Mouse (Mus musculus): ENCODE measurements around the gene Opcml. TPM values are rescaled to one million over a fixed set of nuclear protein-coding genes. Genes with fewer than 3 reads are reported as not detected.

Gene Opcml
- polyA plus RNA-seq, 1 experiment: 43.6 TPM

DNA sequence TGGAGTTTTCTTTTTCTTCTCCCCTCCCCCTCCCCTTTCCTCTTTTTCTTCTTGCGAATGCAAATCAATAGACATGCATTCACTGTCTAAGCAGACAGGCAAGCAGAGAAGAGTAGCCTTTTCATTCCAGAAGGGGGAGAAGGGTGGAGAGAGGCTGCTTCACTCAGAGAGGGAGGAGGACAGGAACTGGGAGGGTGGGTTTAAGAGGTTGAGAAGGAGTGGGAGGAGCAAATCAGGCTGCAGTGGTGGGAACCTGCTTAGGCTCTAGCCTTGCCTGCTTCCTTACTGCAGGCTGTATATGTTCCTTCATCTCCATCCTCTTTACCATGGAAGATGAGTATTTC, 8.6 kb upstream of the Opcml start:
- WGBS: 63% methylated on average over 1 of the region's 1 CpGs
- H3K4me3 ChIP-seq (replicated peaks; ENCODE audit: insufficient read depth, low read depth, low read length): no peak overlapping the region
- DNase-seq: no peak
- H3K27me3 ChIP-seq (ENCODE audit: control insufficient read depth, insufficient read depth, low read length): no peaks in the 10 kb centered on the region
- no peak overlapping the region for H3K27ac ChIP-seq (ENCODE audit: insufficient read depth, low read length)
- H3K4me1 ChIP-seq (ENCODE audit: control insufficient read depth, insufficient read depth, low read length): no peaks in the 10 kb centered on the region
- TF ChIP-seq POLR2A (IDR thresholded peaks at IDR 0.05; ENCODE audit: borderline replicate concordance, insufficient read depth, low read length) (no peak), CTCF (IDR thresholded peaks at IDR 0.05; ENCODE audit: borderline replicate concordance, insufficient read depth, low read depth, low read length) (no peak)

DNA sequence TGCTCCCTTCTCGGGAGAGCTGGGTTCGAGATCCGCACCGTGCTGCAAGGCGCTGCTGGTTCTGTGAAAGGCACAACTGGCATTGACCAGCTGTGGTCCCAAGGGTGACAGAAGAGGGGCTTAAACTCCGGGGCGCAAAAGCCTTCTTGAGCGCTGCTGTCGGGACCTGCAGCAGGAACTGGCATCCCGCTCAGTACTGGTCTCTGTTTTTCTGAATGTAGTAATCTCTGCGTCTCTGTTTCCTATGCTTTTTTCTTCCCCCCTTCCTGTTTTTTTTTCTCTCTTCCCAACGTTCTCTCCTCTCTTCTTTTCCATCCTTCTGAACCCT, 1.0 kb downstream of the Opcml start:
- no peak for DNase-seq
- H3K4me1 ChIP-seq (ENCODE audit: control insufficient read depth, insufficient read depth, low read length): peaks cover 3% of the 10 kb centered on the region; the same call in 1 of the 2 replicates

DNA sequence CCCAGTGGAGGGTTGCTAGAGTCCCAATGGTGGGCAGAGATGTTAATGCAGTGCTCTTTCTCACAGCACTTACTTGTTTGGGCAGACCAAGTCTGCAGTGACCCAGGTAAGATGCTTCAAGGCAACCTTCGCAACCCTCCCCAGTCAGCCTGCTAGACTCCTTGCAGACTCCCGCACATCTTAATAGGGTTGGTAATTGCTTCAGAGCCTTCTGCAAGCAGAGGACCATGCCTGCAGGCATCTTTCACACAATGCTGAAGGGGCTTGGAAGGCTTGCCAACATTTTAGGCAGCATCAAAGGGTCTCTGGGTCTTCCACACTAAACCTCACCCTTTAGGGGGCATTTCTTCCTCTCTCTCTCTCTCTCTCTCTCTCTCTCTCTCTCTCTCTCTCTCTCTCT, 1.7 kb downstream of the Opcml start:
- TF ChIP-seq CTCF (IDR thresholded peaks at IDR 0.05; ENCODE audit: borderline replicate concordance, insufficient read depth, low read depth, low read length) (no peak), POLR2A (IDR thresholded peaks at IDR 0.05; ENCODE audit: borderline replicate concordance, insufficient read depth, low read length) (no peak)
- Histone ChIP-seq H3K4me3 (replicated peaks; ENCODE audit: insufficient read depth, low read depth, low read length) (no peak overlapping the region), H3K27me3 (ENCODE audit: control insufficient read depth, insufficient read depth, low read length) (no peaks in the 10 kb centered on the region), H3K4me1 (ENCODE audit: control insufficient read depth, insufficient read depth, low read length) (peaks cover 3% of the 10 kb centered on the region; the same call in 1 of the 2 replicates), H3K27ac (ENCODE audit: insufficient read depth, low read length) (no peak overlapping the region)
- WGBS: 85% methylated on average over 2 of the region's 2 CpGs
- DNase-seq: no peak

More for the DNA sequence above, 1.0 kb downstream of the Opcml start:
- TF ChIP-seq POLR2A (IDR thresholded peaks at IDR 0.05; ENCODE audit: borderline replicate concordance, insufficient read depth, low read length): no peak
- no peak for TF ChIP-seq CTCF (IDR thresholded peaks at IDR 0.05; ENCODE audit: borderline replicate concordance, insufficient read depth, low read depth, low read length)
- no peaks in the 10 kb centered on the region for H3K27me3 ChIP-seq (ENCODE audit: control insufficient read depth, insufficient read depth, low read length)
- 8% methylated on average over 12 of the region's 12 CpGs for WGBS
- H3K4me3 ChIP-seq (replicated peaks; ENCODE audit: insufficient read depth, low read depth, low read length): peak overlapping the region; percentile 52
- no peak overlapping the region for H3K27ac ChIP-seq (ENCODE audit: insufficient read depth, low read length)

DNA sequence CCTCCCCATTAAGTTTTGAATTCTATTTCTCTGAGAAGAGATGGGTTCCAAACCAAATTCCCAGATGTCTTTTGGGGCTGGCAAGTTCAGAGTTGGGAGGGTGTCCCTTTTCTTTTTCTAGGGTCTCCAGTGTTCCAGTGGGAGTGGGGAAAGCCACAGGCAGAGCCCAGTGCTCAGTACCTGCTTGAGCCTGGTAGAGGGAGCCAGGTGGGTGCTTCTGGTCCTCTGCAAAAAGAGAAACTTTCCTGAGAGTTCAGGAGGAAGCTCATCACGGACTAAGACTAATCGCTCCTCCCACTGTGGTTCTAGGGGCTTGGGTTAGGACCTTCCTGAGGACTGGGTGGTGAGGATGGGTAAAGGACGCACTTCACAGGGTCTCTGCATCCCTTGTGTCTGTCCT, 2.4 kb downstream of the Opcml start:
- no peak overlapping the region for H3K4me3 ChIP-seq (replicated peaks; ENCODE audit: insufficient read depth, low read depth, low read length)
- H3K27me3 ChIP-seq (ENCODE audit: control insufficient read depth, insufficient read depth, low read length): no peaks in the 10 kb centered on the region
- DNase-seq: no peak
- 87% methylated on average over 3 of the region's 3 CpGs for WGBS
- peaks cover 3% of the 10 kb centered on the region; the same call in 1 of the 2 replicates for H3K4me1 ChIP-seq (ENCODE audit: control insufficient read depth, insufficient read depth, low read length)
- H3K27ac ChIP-seq (ENCODE audit: insufficient read depth, low read length): no peak overlapping the region
- no peak for TF ChIP-seq POLR2A (IDR thresholded peaks at IDR 0.05; ENCODE audit: borderline replicate concordance, insufficient read depth, low read length)
- no peak for TF ChIP-seq CTCF (IDR thresholded peaks at IDR 0.05; ENCODE audit: borderline replicate concordance, insufficient read depth, low read depth, low read length)

DNA sequence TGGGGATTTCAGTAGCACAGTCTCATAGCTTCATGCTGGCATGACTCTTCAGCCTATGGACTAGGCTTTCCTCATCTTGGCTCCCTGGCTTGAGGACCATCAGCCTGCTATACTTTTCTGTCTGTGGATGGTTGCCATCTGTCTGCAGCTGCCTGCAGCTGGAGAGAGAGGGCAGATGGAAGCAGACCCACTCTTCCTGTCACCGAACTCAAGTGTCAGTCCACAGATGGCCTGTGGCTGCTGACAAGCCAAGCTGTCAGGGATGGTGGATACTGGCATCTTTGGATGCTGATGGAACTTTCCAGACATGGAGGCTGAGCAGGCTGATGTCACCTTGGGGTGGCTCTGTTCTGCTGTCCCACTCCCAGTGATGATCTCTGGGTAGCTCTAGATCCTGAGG, 6.0 kb downstream of the Opcml start:
- WGBS: 50% methylated on average over 1 of the region's 1 CpGs
- H3K4me1 ChIP-seq (ENCODE audit: control insufficient read depth, insufficient read depth, low read length): peaks cover under 1% of the 10 kb centered on the region; the same call in 1 of the 2 replicates
- H3K4me3 ChIP-seq (replicated peaks; ENCODE audit: insufficient read depth, low read depth, low read length): no peak overlapping the region
- no peak for DNase-seq
- TF ChIP-seq POLR2A (IDR thresholded peaks at IDR 0.05; ENCODE audit: borderline replicate concordance, insufficient read depth, low read length): no peak
- TF ChIP-seq CTCF (IDR thresholded peaks at IDR 0.05; ENCODE audit: borderline replicate concordance, insufficient read depth, low read depth, low read length): no peak
- no peaks in the 10 kb centered on the region for H3K27me3 ChIP-seq (ENCODE audit: control insufficient read depth, insufficient read depth, low read length)
- no peak overlapping the region for H3K27ac ChIP-seq (ENCODE audit: insufficient read depth, low read length)

DNA sequence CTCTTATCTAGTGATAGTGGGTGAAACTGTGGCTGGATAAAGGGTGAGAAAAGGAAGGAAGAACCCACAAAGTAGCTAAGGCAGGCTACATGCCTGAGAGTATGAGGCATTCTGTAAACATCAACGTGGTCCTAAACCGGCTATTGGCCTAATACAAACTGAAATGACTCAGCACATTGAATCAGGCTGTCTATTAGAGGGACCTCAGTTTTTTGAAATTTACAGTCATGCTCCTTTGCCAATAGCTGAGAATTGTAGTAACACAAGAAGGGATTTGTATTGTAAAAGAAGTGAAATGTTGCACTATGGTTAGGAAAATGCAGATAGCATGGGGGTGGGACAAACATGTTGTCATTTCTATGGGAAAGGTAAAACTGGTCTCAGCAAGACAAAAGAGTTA, 10.4 kb downstream of the Opcml start:
- Histone ChIP-seq H3K4me3 (replicated peaks; ENCODE audit: insufficient read depth, low read depth, low read length) (no peak overlapping the region), H3K27me3 (ENCODE audit: control insufficient read depth, insufficient read depth, low read length) (no peaks in the 10 kb centered on the region), H3K27ac (ENCODE audit: insufficient read depth, low read length) (no peak overlapping the region), H3K4me1 (ENCODE audit: control insufficient read depth, insufficient read depth, low read length) (no peaks in the 10 kb centered on the region)
- DNase-seq: no peak
- WGBS: 93% methylated on average over 2 of the region's 2 CpGs
- no peak for TF ChIP-seq CTCF (IDR thresholded peaks at IDR 0.05; ENCODE audit: borderline replicate concordance, insufficient read depth, low read depth, low read length)
- no peak for TF ChIP-seq POLR2A (IDR thresholded peaks at IDR 0.05; ENCODE audit: borderline replicate concordance, insufficient read depth, low read length)

DNA sequence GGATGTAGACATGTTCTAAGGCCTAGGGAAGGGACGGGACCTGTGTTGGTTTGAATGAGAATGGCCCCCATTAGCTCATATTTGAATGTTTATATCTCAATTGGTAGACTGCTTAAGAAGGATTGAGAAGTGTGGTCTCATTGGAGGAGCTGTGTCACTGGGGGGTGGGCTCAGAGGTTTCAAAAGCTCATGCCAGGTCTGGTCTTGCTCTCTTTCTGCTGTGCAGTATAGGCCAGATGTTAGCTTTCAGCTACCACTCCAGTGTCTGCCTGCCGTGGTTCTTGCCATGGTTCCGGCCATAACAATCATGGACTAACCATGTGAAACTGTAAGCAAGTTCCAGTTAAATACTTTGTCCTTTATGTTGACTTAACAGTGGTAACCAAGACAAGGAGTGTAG, 11.2 kb downstream of the Opcml start:
- 94% methylated on average over 3 of the region's 3 CpGs for WGBS
- no peaks in the 10 kb centered on the region for H3K27me3 ChIP-seq (ENCODE audit: control insufficient read depth, insufficient read depth, low read length)
- TF ChIP-seq POLR2A (IDR thresholded peaks at IDR 0.05; ENCODE audit: borderline replicate concordance, insufficient read depth, low read length) (no peak), CTCF (IDR thresholded peaks at IDR 0.05; ENCODE audit: borderline replicate concordance, insufficient read depth, low read depth, low read length) (no peak)
- no peak for DNase-seq
- H3K4me3 ChIP-seq (replicated peaks; ENCODE audit: insufficient read depth, low read depth, low read length): no peak overlapping the region
- no peaks in the 10 kb centered on the region for H3K4me1 ChIP-seq (ENCODE audit: control insufficient read depth, insufficient read depth, low read length)
- no peak overlapping the region for H3K27ac ChIP-seq (ENCODE audit: insufficient read depth, low read length)

DNA sequence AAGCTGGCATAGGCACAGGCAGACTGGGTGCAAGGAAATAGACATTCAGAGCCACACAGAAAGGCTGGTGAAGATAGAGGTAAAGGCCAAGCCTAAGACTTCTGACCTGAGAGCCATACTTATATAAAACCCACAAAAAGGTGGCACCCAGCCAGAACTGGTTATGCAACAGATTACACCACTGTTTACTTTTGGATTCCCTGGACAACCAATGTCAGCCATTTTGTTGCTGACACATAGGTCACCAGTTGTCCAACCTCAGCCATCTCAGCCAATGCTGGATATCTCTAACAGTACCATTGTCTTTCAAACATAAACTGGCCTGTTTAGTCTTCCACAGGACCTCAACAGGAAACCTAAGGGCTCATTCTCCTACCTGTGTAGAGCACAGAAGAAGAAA, 11.8 kb downstream of the Opcml start:
- Histone ChIP-seq H3K27ac (ENCODE audit: insufficient read depth, low read length) (no peak overlapping the region), H3K4me3 (replicated peaks; ENCODE audit: insufficient read depth, low read depth, low read length) (no peak overlapping the region)
- no peak for TF ChIP-seq CTCF (IDR thresholded peaks at IDR 0.05; ENCODE audit: borderline replicate concordance, insufficient read depth, low read depth, low read length)
- no peak for TF ChIP-seq POLR2A (IDR thresholded peaks at IDR 0.05; ENCODE audit: borderline replicate concordance, insufficient read depth, low read length)

More for the DNA sequence above, 11.8 kb downstream of the Opcml start:
- DNase-seq: no peak
- H3K4me1 ChIP-seq (ENCODE audit: control insufficient read depth, insufficient read depth, low read length): no peaks in the 10 kb centered on the region
- no peaks in the 10 kb centered on the region for H3K27me3 ChIP-seq (ENCODE audit: control insufficient read depth, insufficient read depth, low read length)

All from cerebellum, adult 2 months (tissue).